Mouse (Mus musculus): ENCODE measurements at regions not wholly inside any gene's neighbourhood (a gene's known extent, or its start where the extent isn't known, plus 50 kb on each side); places are given as distances from the start of the nearest gene placed in this dataset.

DNA sequence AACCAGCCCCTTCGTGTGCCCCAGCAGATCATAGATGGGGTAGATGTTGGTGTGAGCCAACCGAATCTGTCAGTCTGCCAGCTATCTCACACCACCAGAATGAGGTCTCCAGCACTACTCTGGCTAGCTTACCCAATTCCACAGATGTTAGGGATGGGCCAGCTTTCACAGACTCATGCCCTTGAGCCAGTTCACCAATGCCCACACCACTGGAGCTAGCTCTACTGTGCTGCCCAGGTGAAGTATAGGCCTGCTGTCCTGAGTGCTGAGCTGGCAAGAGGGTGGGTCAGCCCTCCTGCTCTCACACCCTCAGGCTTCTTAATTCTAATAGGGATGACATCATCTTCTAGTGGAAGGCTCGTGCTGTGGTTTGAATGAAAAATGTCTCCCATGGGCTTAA is 201.5 kb upstream of the Kdm8 start:
- DNase-seq (ENCODE audit: low spot score), result no peak
- WGBS, result 92% methylated on average over 3 of the region's 3 CpGs
- H3K27ac ChIP-seq, result no peak overlapping the region
- H3K27me3 ChIP-seq (ENCODE audit: low read depth, poor library complexity, severe bottlenecking), result no peaks in the 10 kb centered on the region
- no peaks in the 10 kb centered on the region for H3K4me1 ChIP-seq
- H3K9me3 ChIP-seq (replicated peaks), result no peaks in the 10 kb centered on the region
- H3K4me3 ChIP-seq, result no peak overlapping the region
- H3K36me3 ChIP-seq, result no peaks in the 10 kb centered on the region

DNA sequence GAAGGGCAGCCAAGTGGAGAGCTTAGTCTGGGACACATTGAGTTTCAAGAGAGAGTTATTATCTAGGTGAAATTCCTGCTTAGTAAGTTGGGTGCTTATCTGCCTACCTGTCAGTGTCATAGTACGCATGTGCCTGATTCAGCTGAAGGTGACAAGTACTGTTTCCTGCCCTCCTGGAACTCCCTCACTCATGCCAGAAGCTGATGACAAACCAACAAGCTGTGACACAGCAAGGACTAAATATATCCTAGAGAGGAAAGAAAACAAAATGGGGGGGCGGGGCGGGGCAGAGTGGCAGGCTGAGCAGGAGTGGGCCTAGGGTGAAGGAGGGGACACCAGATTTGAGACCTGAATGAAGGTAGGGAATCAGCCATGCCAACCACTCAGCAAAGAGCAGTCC is 196.1 kb upstream of the Kdm8 start:
- Histone ChIP-seq H3K27me3 (ENCODE audit: low read depth, poor library complexity, severe bottlenecking) (no peaks in the 10 kb centered on the region), H3K36me3 (no peaks in the 10 kb centered on the region), H3K27ac (no peak overlapping the region), H3K4me1 (peaks cover 11% of the 10 kb centered on the region), H3K4me3 (no peak overlapping the region), H3K9me3 (replicated peaks) (no peaks in the 10 kb centered on the region)
- DNase-seq (ENCODE audit: low spot score), result no peak
- WGBS, result 90% methylated on average over 3 of the region's 3 CpGs

DNA sequence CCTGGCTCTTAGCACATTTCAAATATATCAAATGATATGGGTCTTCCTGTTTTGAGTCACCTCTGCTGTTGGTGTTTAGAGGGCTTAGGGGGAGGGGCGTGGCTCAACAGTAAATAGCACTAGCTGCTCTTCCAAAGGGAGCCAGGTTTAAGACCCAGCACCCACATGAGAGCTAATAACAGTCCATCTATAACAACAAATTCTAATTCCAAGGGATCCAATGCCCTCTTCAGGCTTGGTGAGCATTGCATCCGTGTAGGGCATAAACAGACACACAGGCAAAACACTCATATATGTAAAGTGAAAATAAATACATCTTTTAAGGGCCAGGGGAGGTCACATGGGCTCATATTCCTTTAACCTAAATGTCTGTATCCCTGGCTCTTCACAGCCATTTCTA is 194.1 kb upstream of the Kdm8 start:
- no peak for DNase-seq (ENCODE audit: low spot score)
- H3K4me3 ChIP-seq, result no peak overlapping the region
- H3K27me3 ChIP-seq (ENCODE audit: low read depth, poor library complexity, severe bottlenecking), result no peaks in the 10 kb centered on the region
- H3K27ac ChIP-seq, result no peak overlapping the region
- no peaks in the 10 kb centered on the region for H3K9me3 ChIP-seq (replicated peaks)
- H3K4me1 ChIP-seq, result peaks cover 19% of the 10 kb centered on the region
- WGBS, result 73% methylated on average over 2 of the region's 2 CpGs
- H3K36me3 ChIP-seq, result no peaks in the 10 kb centered on the region

DNA sequence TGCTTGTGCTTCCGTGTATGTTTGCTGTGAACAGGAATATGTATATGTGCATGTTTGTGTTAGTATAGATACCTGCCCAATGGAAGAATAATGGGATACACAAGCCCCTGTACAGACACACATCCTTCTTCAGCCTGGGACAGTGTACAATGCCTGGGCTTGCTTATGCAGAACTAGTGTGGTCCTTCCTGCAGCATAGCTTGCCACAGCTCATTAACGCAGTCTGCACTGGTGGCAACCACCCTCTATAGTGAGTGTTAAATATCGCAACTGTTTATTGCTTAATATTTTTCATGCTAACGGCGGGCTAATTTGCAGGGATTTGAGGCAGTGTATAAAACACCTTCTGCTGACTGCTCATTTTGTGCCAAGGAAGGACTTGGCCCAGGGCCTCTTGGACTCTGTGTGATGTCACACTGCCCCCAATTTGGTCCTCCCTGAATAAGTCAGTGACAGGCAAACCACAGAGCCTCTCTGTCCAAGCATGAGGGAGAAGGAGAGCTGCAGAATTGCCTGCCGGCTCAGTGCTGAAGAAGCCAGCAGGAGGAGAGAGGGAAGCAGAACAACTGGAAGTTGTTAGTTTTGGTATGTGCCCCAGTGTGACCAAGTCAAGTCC is 193.4 kb upstream of the Kdm8 start:
- DNase-seq (ENCODE audit: low spot score), result no peak
- Histone ChIP-seq H3K4me1 (peaks cover 19% of the 10 kb centered on the region), H3K27ac (0 out of 2 replicates have a peak overlapping the region, but pooled peaks have one; percentile 19), H3K9me3 (replicated peaks) (no peaks in the 10 kb centered on the region), H3K36me3 (no peaks in the 10 kb centered on the region), H3K4me3 (no peak overlapping the region), H3K27me3 (ENCODE audit: low read depth, poor library complexity, severe bottlenecking) (no peaks in the 10 kb centered on the region)
- WGBS, result 74% methylated on average over 6 of the region's 6 CpGs

DNA sequence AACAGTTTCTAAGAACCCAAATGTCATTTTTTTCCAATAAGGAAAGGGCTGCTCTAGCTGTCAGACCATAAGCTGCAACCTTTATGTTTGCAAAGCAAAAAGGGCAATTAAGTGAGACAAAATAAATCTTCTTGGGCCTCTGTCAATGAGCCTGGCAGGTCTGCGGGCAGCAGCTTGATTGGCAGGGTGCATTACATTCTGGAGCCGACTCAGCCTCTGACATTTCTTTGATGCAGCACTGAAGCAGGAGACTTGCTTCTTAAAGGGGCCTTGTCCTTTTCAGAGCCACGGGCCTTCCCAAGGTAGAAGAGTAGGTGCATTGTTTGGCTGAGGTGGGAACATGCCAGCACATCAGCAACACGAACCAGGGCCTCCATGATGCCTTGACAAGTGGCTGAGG is 190.2 kb upstream of the Kdm8 start:
- Histone ChIP-seq H3K36me3 (no peaks in the 10 kb centered on the region), H3K4me1 (peaks cover 19% of the 10 kb centered on the region), H3K4me3 (no peak overlapping the region), H3K27ac (no peak overlapping the region), H3K27me3 (ENCODE audit: low read depth, poor library complexity, severe bottlenecking) (no peaks in the 10 kb centered on the region), H3K9me3 (replicated peaks) (no peaks in the 10 kb centered on the region)
- no peak for DNase-seq (ENCODE audit: low spot score)
- 38% methylated on average over 4 of the region's 4 CpGs for WGBS

DNA sequence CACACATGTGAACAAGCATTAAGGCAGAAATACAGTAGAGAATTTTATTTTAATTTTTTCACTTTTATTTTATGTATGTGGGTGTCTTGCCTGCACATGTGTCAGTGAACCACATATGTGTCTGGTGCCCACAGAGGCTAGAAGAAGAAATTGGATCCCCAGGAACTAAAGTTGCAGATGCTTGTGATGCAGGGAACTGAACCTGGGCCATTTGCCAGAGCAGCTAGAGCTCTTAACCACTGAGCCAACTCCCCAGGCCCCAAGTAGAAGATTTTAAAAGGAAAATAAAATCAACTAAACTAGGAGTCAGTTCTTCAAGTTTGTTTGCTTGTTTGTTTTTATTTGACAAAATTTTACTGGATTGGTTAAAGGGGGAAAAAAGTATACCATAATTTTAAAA is 185.5 kb upstream of the Kdm8 start:
- Histone ChIP-seq H3K27ac (no peak overlapping the region), H3K4me1 (peaks cover 11% of the 10 kb centered on the region), H3K4me3 (no peak overlapping the region), H3K9me3 (replicated peaks) (no peaks in the 10 kb centered on the region), H3K36me3 (no peaks in the 10 kb centered on the region), H3K27me3 (ENCODE audit: low read depth, poor library complexity, severe bottlenecking) (no peaks in the 10 kb centered on the region)
- DNase-seq (ENCODE audit: low spot score), result no peak

DNA sequence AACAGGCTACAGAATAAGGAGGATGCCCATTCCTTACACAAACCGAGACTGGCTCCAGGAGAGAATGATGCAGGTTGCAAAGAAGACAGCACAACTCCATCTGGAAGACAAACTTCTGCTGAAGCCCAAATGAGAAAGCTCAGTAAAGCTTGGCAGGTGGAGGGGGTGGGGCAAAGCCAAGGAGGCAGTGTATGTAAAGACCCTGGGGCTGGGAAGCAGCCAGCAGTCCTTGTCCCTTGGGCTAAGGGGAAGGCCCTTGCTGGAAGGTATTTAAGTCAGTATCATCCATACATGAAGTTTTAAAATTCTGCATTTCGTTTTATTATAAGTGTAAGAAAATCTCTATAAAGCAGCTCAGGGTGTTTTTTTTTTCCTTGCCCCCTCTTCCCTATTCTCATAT is 182.3 kb upstream of the Kdm8 start:
- Histone ChIP-seq H3K36me3 (no peaks in the 10 kb centered on the region), H3K4me1 (peaks cover 6% of the 10 kb centered on the region), H3K27ac (no peak overlapping the region), H3K4me3 (no peak overlapping the region), H3K27me3 (ENCODE audit: low read depth, poor library complexity, severe bottlenecking) (no peaks in the 10 kb centered on the region), H3K9me3 (replicated peaks) (no peaks in the 10 kb centered on the region)
- WGBS, result 73% methylated on average over 2 of the region's 2 CpGs
- no peak for DNase-seq (ENCODE audit: low spot score)

DNA sequence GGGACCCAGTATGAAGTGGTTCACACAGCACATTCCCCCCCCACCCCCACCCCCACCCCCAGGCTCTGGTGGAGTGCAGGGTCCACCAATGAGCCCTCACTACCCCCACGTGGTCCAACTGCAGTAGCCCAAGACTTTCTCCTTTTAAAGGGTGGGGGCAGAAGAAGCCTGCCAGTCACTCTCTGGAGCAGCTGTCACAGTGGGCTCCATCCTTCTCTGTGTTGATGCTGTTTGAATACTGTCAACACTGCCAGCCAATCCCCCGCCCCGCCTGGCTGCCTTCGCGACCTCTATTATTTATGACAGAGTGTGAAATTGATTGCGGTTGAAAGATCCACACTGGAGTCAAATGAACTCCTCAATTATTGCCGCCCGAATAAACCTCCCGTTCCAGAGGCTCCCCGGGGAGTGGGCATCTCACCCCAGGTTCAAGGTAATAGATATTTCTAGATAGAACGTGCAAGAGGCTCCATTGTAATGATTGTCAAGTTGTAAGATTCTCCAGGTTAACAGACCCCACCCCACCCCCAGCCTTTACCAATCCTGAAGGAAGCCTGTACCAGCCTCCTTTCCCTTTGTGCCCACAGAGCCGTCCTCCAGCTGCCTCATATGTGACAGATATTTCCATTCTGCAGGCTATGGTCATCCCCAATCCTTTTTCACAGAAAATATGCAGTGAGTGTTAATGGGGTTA is 181.7 kb upstream of the Kdm8 start:
- no peaks in the 10 kb centered on the region for H3K36me3 ChIP-seq
- DNase-seq (ENCODE audit: low spot score), result no peak
- no peak overlapping the region for H3K4me3 ChIP-seq
- no peaks in the 10 kb centered on the region for H3K27me3 ChIP-seq (ENCODE audit: low read depth, poor library complexity, severe bottlenecking)
- 64% methylated on average over 12 of the region's 12 CpGs for WGBS
- no peaks in the 10 kb centered on the region for H3K9me3 ChIP-seq (replicated peaks)
- H3K27ac ChIP-seq, result no peak overlapping the region
- H3K4me1 ChIP-seq, result peaks cover 6% of the 10 kb centered on the region

DNA sequence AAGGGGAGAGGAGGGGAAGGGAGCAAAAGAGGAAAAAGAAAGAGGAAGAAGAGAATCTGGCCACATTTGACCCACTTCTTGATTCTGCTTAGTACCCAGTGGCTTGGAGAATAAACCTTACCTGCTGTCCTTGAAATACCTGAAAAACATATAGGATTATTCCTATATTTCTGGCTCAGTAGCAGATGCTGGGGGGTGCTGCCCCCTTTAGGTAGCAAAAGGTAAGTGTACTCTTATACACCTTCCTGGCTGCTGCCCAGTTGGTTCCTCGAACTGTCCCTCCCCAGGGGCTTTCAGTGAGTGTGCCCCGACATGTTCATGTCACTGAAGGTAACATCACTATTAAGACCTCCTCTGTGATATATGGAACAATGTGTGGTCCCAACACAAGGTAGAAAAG is 180.7 kb upstream of the Kdm8 start:
- WGBS, result 69% methylated on average over 2 of the region's 2 CpGs
- no peak for DNase-seq (ENCODE audit: low spot score)
- H3K9me3 ChIP-seq (replicated peaks), result no peaks in the 10 kb centered on the region

DNA sequence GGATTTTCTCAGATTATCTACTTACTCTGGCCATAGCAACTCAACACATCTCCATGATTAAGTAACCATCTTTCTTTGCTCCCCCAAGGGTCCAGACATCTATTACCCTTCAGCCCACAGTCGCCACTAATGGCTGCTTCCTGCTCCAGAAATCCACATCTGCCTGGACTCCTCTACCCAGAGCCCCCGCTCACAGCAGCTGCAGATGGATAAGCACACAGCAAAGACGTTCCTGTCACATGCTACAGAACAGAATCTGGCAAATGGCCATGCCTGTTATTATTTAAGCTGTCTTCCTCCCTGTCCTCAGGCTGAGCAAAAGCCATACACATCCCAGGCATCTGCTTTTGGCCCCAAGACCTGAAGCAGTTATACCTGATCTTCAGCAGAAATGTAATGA is 173.8 kb upstream of the Kdm8 start:
- DNase-seq (ENCODE audit: low spot score), result no peak
- no peaks in the 10 kb centered on the region for H3K36me3 ChIP-seq
- H3K27ac ChIP-seq, result no peak overlapping the region
- H3K4me3 ChIP-seq, result no peak overlapping the region
- H3K4me1 ChIP-seq, result no peaks in the 10 kb centered on the region
- H3K27me3 ChIP-seq (ENCODE audit: low read depth, poor library complexity, severe bottlenecking), result no peaks in the 10 kb centered on the region
- no peaks in the 10 kb centered on the region for H3K9me3 ChIP-seq (replicated peaks)
- 50% methylated on average over 3 of the region's 3 CpGs for WGBS

More for the DNA sequence above, 180.7 kb upstream of the Kdm8 start:
- Histone ChIP-seq H3K27ac (no peak overlapping the region), H3K4me1 (peaks cover 6% of the 10 kb centered on the region), H3K27me3 (ENCODE audit: low read depth, poor library complexity, severe bottlenecking) (no peaks in the 10 kb centered on the region), H3K36me3 (no peaks in the 10 kb centered on the region), H3K4me3 (no peak overlapping the region)

DNA sequence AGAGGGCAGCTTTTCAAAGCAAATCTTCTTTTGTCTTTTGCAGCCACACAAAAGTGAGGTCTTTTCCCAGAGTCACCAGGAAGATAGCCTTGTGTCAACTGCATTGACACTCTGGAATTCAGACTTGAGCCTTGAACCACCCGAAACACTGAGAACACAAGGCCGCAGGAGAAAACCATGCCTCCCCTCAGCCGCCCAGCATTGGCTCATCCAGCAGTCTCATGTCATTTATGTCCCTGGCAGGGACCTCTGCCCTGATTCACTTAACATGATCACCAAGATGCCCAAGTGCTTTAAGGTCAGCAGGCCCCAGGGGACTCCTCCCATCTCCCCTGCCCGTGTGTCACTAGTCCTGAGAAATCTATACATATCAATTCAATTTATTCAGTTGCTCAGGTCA is 173.1 kb upstream of the Kdm8 start:
- no peaks in the 10 kb centered on the region for H3K9me3 ChIP-seq (replicated peaks)
- DNase-seq (ENCODE audit: low spot score), result no peak
- 90% methylated on average over 4 of the region's 4 CpGs for whole genome bisulfite sequencing
- H3K27ac ChIP-seq, result no peak overlapping the region
- H3K36me3 ChIP-seq, result no peaks in the 10 kb centered on the region
- H3K27me3 ChIP-seq (ENCODE audit: low read depth, poor library complexity, severe bottlenecking), result no peaks in the 10 kb centered on the region
- H3K4me1 ChIP-seq, result no peaks in the 10 kb centered on the region
- H3K4me3 ChIP-seq, result no peak overlapping the region

DNA sequence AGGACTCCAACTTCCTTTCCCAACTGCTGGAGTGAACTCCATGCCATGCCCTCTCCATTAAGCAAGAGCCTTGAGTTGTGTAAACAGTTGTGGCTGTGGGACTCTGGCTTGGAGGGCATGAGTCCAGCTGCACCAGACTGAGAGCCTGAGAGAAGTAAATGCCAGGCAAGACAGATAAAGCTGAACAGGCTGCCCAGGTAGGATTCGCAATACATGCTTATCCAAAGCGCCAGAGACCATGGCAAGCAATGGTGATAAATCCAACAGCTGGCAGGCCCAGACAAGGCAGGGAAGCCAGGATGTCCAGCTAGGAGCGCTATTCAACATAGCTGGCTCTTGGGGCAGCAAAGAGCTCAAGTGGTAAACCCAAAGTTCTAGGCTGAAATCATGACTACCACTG is 163.1 kb upstream of the Kdm8 start:
- H3K27ac ChIP-seq, result no peak overlapping the region
- DNase-seq (ENCODE audit: low spot score), result no peak
- H3K4me1 ChIP-seq, result no peaks in the 10 kb centered on the region
- WGBS, result 86% methylated on average over 3 of the region's 3 CpGs
- H3K4me3 ChIP-seq, result no peak overlapping the region
- no peaks in the 10 kb centered on the region for H3K36me3 ChIP-seq
- H3K9me3 ChIP-seq (replicated peaks), result no peaks in the 10 kb centered on the region
- no peaks in the 10 kb centered on the region for H3K27me3 ChIP-seq (ENCODE audit: low read depth, poor library complexity, severe bottlenecking)

DNA sequence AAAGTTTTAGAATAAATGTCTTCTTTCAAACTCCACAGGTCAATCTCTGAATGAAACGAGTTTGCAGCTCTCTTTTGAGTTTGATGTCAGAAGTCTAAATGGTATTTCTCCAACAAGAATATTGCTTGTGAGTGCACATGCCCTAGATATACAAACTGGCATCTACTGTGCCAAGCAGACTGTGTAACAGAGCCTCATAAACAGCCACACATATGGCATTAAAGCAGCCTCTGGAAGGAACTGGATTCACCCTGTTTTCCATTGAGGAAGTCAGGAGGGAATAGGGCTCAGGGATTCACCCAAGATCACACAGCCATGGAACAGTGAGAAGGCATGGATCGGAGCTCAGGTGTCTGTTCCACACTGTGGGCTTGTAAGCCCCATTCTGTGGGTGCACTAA is 149.2 kb upstream of the Kdm8 start:
- Histone ChIP-seq H3K36me3 (no peaks in the 10 kb centered on the region), H3K4me1 (no peaks in the 10 kb centered on the region), H3K9me3 (replicated peaks) (no peaks in the 10 kb centered on the region), H3K4me3 (no peak overlapping the region), H3K27me3 (ENCODE audit: low read depth, poor library complexity, severe bottlenecking) (no peaks in the 10 kb centered on the region), H3K27ac (no peak overlapping the region)
- DNase-seq (ENCODE audit: low spot score), result no peak
- 77% methylated on average over 2 of the region's 2 CpGs for WGBS

DNA sequence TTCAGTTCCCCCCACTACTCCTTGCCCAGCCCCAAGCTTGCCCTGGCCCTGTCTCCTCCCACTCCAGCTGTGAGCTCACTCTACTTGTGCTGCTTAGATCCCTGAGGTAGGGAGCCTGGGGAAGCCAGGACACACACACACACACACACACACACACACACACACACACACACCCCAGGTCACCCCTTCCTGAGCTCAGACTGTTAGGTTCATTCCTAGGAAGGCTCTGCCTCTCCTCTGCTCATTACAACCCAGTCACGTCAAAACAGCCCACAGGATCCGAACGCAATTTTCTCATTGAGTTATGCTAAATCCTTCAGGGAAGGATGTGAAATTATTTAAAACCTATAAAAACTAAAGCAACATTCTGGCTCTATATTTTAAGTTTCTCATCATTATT is 136.0 kb upstream of the Kdm8 start:
- DNase-seq (ENCODE audit: low spot score), result no peak
- no peaks in the 10 kb centered on the region for H3K9me3 ChIP-seq (replicated peaks)
- no peak overlapping the region for H3K4me3 ChIP-seq
- H3K36me3 ChIP-seq, result no peaks in the 10 kb centered on the region
- no peaks in the 10 kb centered on the region for H3K4me1 ChIP-seq
- H3K27ac ChIP-seq, result no peak overlapping the region
- 84% methylated on average over 3 of the region's 3 CpGs for WGBS
- no peaks in the 10 kb centered on the region for H3K27me3 ChIP-seq (ENCODE audit: low read depth, poor library complexity, severe bottlenecking)

Measured in limb, embryonic 10.5 days (tissue).